Mouse (Mus musculus) liver, adult 2 months (tissue): ENCODE data around the gene Abhd14a. TPM values are rescaled to one million over a fixed set of nuclear protein-coding genes. Genes with fewer than 3 reads are reported as not detected.

Experiments used
- DNase-seq: peaks from one replicate; pipeline ENCODE4 v3.0.0-alpha.2; 2011; ENCODE audit warnings: low read depth, low spot score; ENCODE audit errors: extremely low read depth
- H3K27ac ChIP-seq: fragments of 200-500 bp; replicated peaks from 2 replicates; pipeline ENCODE4 v1.5.1; 2012; ENCODE audit warnings: low read depth, mild to moderate bottlenecking, control low read depth, inconsistent platforms, low read length; ENCODE audit not compliant: insufficient read depth
- H3K27me3 ChIP-seq: fragments of 200-500 bp; 2 replicates; pipeline ENCODE4 v1.6.1; 2012; ENCODE audit warnings: mild to moderate bottlenecking, moderate library complexity, low read length, inconsistent platforms; ENCODE audit not compliant: control insufficient read depth, insufficient read depth
- H3K36me3 ChIP-seq: fragments of 200-500 bp; 2 replicates; pipeline ENCODE4 v1.6.1; 2012; ENCODE audit warnings: low read length, inconsistent platforms; ENCODE audit not compliant: control insufficient read depth, insufficient read depth
- H3K4me1 ChIP-seq: fragments of 200-500 bp; 2 replicates; pipeline ENCODE4 v1.6.1; 2011; ENCODE audit warnings: low read length; ENCODE audit not compliant: control insufficient read depth, insufficient read depth
- H3K4me3 ChIP-seq: fragments of 200-500 bp; 2 replicates; pipeline ENCODE4 v1.5.1; 2011; ENCODE audit warnings: low read depth, mild to moderate bottlenecking, control low read depth, low read length, moderate library complexity; ENCODE audit not compliant: insufficient read depth
- H3K79me2 ChIP-seq: fragments of 200-500 bp; 2 replicates; pipeline ENCODE4 v1.6.1; 2012; ENCODE audit warnings: inconsistent platforms, mild to moderate bottlenecking, low read length, moderate library complexity; ENCODE audit not compliant: control insufficient read depth, insufficient read depth
- H3K9ac ChIP-seq: fragments of 200-500 bp; 2 replicates; pipeline ENCODE4 v1.6.1; 2012; ENCODE audit warnings: low read depth, mild to moderate bottlenecking, control low read depth, inconsistent platforms, low read length
- CTCF ChIP-seq: fragments of 200-500 bp; IDR thresholded peaks from 2 replicates; pipeline ENCODE4 v1.5.1; 2011; ENCODE audit warnings: low read depth, low read length, control low read depth
- POLR2A ChIP-seq: fragments of 200-500 bp; IDR thresholded peaks from 2 replicates; pipeline ENCODE4 v1.6.1; 2011; ENCODE audit warnings: low read length, control low read depth; ENCODE audit not compliant: insufficient read depth; ENCODE audit errors: extremely low read depth
- WGBS: fragments of 180-500 bp; shearing (Covaris S2); methylation state at CpG from one replicate; pipeline ENCODE4 v1.1.7; 2018; 5-methylcytosine and 5-hydroxymethylcytosine counted together
- polyA plus RNA-seq: library from polyadenylated mRNA; depleted of rRNA; stranded (reverse); fragments of >200 nt; gene quantifications from 2 replicates; pipeline ENCODE4 v1.2.3, GENCODE M21; 2012
- total RNA-seq: library from RNA; depleted of rRNA; stranded (reverse); fragments of >200 nt; gene quantifications from 2 replicates; pipeline ENCODE4 v1.2.3, GENCODE M21; 2014

Abhd14a gene
- total and polyA plus RNA-seq, 2 experiments = 8.2 to 22.7 TPM

- TF ChIP-seq CTCF (no peak), POLR2A (no peak)
- H3K36me3 ChIP-seq = no peaks in the 10 kb centered on the region; the same call in 1 of the 2 replicates
- DNase-seq = no peak
- no peaks in the 10 kb centered on the region for H3K27me3 ChIP-seq
- no peaks in the 10 kb centered on the region for H3K4me1 ChIP-seq
- no peak overlapping the region for H3K27ac ChIP-seq
- no peak overlapping the region for H3K4me3 ChIP-seq
- H3K79me2 ChIP-seq = no peaks in the 10 kb centered on the region
- WGBS = 95% methylated on average over 21 of the region's 21 CpGs
- H3K9ac ChIP-seq = no peak overlapping the region
These were observed 15.9 kb upstream of the Abhd14a start for GRCm38 (mm10) chr9:106463122-106464063.

GRCm38 (mm10) chr9:106462430-106462800 lies 14.9 kb upstream of the Abhd14a start:
- H3K79me2 ChIP-seq = no peaks in the 10 kb centered on the region
- no peaks in the 10 kb centered on the region for H3K27me3 ChIP-seq
- H3K4me3 ChIP-seq = no peak overlapping the region
- no peak for TF ChIP-seq CTCF
- TF ChIP-seq POLR2A = no peak
- H3K4me1 ChIP-seq = no peaks in the 10 kb centered on the region
- 97% methylated on average over 12 of the region's 12 CpGs for WGBS
- H3K27ac ChIP-seq = no peak overlapping the region
- no peak overlapping the region for H3K9ac ChIP-seq
- H3K36me3 ChIP-seq = no peaks in the 10 kb centered on the region; the same call in 1 of the 2 replicates
- DNase-seq = no peak

GRCm38 (mm10) chr9:106461641-106462429 lies 14.4 kb upstream of the Abhd14a start:
- no peak for DNase-seq
- WGBS = 92% methylated on average over 16 of the region's 16 CpGs
- TF ChIP-seq POLR2A (no peak), CTCF (no peak)

GRCm38 (mm10) chr9:106461026-106461415 lies 13.5 kb upstream of the Abhd14a start:
- Histone ChIP-seq H3K4me3 (no peak overlapping the region), H3K27me3 (no peaks in the 10 kb centered on the region), H3K4me1 (no peaks in the 10 kb centered on the region), H3K27ac (no peak overlapping the region), H3K36me3 (no peaks in the 10 kb centered on the region; the same call in 1 of the 2 replicates), H3K79me2 (no peaks in the 10 kb centered on the region), H3K9ac (no peak overlapping the region)
- TF ChIP-seq CTCF (no peak), POLR2A (no peak)
- WGBS = 94% methylated on average over 9 of the region's 9 CpGs
- no peak for DNase-seq

More at GRCm38 (mm10) chr9:106461641-106462429, 14.4 kb upstream of the Abhd14a start:
- Histone ChIP-seq H3K9ac (no peak overlapping the region), H3K27ac (no peak overlapping the region), H3K4me3 (no peak overlapping the region), H3K36me3 (no peaks in the 10 kb centered on the region; the same call in 1 of the 2 replicates), H3K27me3 (no peaks in the 10 kb centered on the region), H3K4me1 (no peaks in the 10 kb centered on the region), H3K79me2 (no peaks in the 10 kb centered on the region)

GRCm38 (mm10) chr9:106460401-106461025 lies 13.0 kb upstream of the Abhd14a start:
- TF ChIP-seq POLR2A (no peak), CTCF (no peak)
- 91% methylated on average over 18 of the region's 18 CpGs for WGBS
- Histone ChIP-seq H3K36me3 (no peaks in the 10 kb centered on the region; the same call in 1 of the 2 replicates), H3K79me2 (no peaks in the 10 kb centered on the region), H3K27ac (no peak overlapping the region), H3K4me1 (no peaks in the 10 kb centered on the region), H3K4me3 (no peak overlapping the region), H3K9ac (no peak overlapping the region), H3K27me3 (no peaks in the 10 kb centered on the region)
- DNase-seq = no peak
